Mouse (Mus musculus) gastrocnemius, adult 8-10 months (tissue): Measurements from ENCODE around the gene Olfr318. TPM values are rescaled to one million over a fixed set of nuclear protein-coding genes. Genes with fewer than 3 reads are reported as not detected.
"Not testable (repeated sequence)": the region's sequence is repeated elsewhere in the genome, so short reads cannot be mapped to it uniquely, and the experiment has no call there.

Source experiments
- DNase-seq, 2 experiments: peaks; one replicate each; pipeline ENCODE4 v3.0.0; 2022; ENCODE audit warnings: low spot score in 2 of 2
- total RNA-seq, 4 experiments: library from RNA; stranded (reverse); gene quantifications; 2 replicates each; pipeline ENCODE4 v1.2.4; 2022

Gene Olfr318
- not detected for total RNA-seq

DNA sequence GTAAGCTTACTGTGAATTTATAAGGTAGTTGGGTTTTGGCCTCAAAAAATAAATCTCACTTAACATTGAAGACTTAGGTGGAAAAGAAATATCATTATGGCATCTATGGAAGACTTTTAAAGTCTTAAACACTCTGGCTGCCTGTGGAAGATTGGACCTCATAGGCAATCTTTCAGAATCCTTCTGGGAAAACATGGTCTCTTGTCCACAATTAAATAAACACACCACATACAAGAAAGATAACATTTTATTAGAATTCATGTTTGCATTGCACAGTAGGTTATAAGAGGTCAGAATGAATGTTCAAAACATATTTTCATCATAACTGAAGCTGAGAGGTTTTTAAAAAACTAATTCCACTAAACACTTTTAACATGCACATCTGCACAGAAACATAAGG, at the start of gene Olfr318:
Olfr318 (minus strand) TSS at position 101 of the 400 bp plus-strand sequence.
- DNase-seq = no peak

DNA sequence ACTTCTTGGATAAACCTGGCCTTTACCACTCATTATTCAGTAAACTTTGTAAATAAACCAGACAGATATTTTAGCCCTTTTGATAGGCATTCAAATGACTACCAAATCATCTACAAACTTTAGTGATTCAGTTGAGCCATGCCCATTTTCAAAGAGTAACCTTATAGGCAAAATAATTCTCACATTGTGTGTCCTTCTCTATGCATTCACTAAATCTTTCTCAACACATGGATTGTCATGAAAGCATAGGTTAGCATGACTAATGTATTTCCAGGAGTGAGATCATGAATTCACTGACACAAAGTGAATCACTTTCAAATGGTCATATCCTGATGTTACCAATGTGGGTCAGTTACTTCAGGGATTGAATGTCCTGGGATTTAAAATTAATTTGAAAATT, 49.1 kb upstream of the Olfr318 start, which contains the start of gene Olfr315:
Olfr315 (plus strand) TSS at position 301 of the 400 bp plus-strand sequence.
- no peak for DNase-seq

DNA sequence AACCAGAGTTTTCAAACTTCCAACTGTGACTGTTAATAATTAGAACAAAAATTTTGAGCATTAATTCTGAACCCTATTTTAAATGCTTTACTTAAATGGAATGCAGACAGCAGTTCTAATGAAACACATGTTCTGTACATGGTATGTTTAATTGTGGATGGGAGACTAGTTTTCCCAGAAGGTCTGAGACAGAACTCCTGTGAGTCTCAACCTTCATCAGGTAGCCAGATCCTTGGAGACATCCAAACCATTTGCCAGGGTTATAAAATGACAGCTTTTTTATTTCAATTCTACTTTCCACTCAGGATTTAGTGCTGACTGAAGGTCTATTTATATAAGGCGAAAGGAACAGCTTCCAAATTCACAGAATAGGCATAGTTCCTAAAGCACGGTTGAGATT, 28.6 kb upstream of the Olfr318 start, which contains the start of gene Olfr316:
Olfr316 (plus strand) TSS at position 301 of the 400 bp plus-strand sequence.
- no peak for DNase-seq

- not testable (repeated sequence) for DNase-seq
These were observed 27.3 kb upstream of the Olfr318 start for GRCm38 (mm10) chr11:58751096-58751495.

DNA sequence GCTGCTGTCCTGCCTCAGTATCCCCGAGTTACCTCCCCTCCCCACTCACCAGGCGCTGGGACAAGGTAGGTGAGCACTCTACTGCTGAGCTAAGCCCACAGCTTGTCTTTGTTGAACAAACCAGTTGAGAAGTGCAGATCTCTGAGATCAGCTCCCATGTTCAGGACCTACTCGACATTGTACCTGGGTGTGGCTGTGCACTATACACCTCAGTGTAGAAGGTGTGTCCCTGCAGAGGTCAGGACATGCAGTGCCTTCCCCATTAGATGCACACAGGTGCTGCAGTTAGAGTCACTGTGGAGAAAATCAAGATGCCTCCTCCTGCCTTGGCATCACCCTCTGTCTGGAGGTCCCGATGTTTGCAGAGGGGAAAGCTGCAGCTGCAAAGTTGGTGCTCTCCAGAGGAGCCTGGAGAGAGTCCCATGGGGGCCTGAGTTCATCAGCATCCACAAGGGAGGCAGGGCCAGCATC, 15.0 kb upstream of the Olfr318 start, which contains the start of gene Olfr317:
Olfr317 (minus strand) TSS at position 421 of the 471 bp plus-strand sequence.
- no peak for DNase-seq

DNA sequence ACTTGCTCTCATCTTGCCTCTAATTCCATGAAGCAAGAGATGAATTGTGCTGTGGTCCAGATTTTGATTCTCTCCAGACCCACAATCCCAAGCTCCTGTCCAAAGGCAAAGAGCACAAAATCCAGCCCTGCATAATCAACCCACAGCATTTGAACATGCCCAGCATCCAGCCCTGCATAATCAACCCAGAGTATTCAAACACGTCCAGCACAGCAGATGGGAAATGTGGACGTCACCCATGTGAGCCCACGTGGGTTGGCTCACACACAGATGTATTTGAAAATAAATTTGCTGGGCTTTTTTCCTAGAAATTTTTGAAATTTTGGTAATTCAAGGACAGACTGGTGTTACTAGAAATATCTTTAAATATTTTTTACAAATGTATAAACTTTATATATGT, 9.6 kb upstream of the Olfr318 start:
- no peak for DNase-seq

DNA sequence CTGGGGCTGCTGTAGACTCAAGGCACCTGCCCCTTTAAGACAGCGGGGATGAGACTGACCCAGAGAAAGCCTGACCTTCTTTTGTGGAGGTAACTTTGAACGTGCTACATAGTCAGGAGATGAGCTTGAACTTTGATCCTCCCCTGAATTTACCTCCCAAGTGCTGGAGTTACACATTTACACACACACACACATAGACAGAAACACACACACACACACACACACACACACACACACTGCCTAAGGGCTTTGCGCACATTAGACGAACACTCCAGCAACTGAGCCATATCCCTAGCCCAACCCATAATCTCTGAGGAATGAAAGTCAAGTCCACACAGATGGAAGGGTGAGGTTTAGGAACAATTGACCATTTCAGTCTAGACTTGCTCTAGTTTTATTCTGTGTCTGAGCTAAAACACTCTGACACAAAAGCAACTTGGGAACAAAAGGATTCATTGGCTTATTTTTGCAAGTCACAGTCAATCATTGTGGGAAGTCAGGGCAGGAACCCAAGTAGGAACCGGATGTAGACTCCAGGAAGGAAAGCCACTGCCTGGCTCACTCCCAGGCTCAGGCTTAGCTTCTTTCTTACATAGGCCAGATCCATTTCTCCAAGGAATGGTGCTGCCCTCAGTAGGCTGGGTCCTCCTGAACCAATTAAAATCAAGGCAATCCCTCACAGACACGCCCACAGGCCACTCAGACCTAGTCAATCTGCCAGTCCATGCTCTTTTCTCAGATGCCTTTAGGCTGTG, 4.3 kb upstream of the Olfr318 start:
- DNase-seq = not testable (repeated sequence)

- no peak for DNase-seq
These were observed 4.1 kb downstream of the Olfr318 start for GRCm38 (mm10) chr11:58719701-58720100.

- not testable (repeated sequence) for DNase-seq
These were observed 6.1 kb downstream of the Olfr318 start for GRCm38 (mm10) chr11:58717723-58718122.

- no peak for DNase-seq
These were observed 14.7 kb downstream of the Olfr318 start for GRCm38 (mm10) chr11:58709086-58709485.

DNA sequence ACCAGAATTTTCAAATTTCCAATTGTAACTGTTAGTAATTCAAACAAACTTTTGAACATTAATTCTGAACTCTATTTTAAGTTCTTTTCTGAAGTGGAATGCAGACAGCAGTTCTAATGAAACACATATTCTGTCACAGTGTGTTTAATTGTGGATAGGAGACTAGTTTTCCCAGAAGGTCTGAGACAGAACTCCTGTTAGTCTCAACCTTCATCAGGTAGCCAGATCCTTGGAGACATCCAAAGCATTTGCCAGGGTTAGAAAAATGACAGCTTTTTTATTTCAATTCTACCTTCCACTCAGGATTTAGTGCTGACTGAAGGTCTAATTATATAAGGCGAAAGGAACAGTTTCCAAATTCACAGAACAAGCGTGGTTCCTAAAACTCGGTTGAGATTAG, 25.0 kb downstream of the Olfr318 start, which contains the start of gene Olfr319:
Olfr319 (plus strand) TSS at position 301 of the 400 bp plus-strand sequence.
- no peak for DNase-seq

GRCm38 (mm10) chr11:58680799-58681198, 43.0 kb downstream of the Olfr318 start, which contains the start of gene Olfr320:
TSS of gene Olfr320 (plus strand) at chr11:58681099.
- DNase-seq = no peak

GRCm38 (mm10) chr11:58671825-58672224, 52.0 kb downstream of the Olfr318 start:
- no peak for DNase-seq

DNA sequence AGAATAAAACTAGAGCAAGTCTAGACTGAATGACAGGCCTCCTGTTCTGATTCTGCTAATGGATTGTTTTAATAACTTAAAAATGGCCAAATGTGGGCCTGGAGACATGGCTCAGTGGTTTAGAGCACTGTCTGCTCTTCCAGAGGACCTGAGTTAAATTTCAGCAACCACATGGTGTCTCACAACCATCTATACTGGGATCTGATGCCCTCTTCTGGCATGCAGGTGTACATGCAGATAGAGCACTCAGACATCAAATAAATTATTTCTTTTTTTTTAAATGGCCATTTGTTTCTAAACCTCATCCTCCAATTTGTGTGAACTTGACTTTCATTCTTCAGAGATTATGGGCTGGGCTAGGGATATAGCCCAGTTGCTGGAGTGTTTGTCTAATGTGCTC, 54.6 kb downstream of the Olfr318 start:
- DNase-seq = no peak

Other genes starting within 250 kb of the Olfr318 start
- not detected for gene Olfr332, start 231.5 kb downstream of the Olfr318 start, total RNA-seq
- not detected for gene Olfr331, start 221.4 kb downstream of the Olfr318 start, total RNA-seq
- gene Olfr330, start 189.2 kb downstream of the Olfr318 start, total RNA-seq = not detected
- gene Olfr329-ps, start 177.6 kb downstream of the Olfr318 start, total RNA-seq = not detected
- gene Olfr328, start 168.4 kb downstream of the Olfr318 start, total RNA-seq = not detected
- not detected for gene Olfr224, start 153.5 kb downstream of the Olfr318 start, total RNA-seq
- not detected for gene Olfr325, start 146.3 kb downstream of the Olfr318 start, total RNA-seq
- gene Olfr324, start 128.9 kb downstream of the Olfr318 start, total RNA-seq = not detected
- gene 2210407C18Rik, start 107.9 kb downstream of the Olfr318 start, total RNA-seq = not detected
- not detected for gene Olfr323, start 93.5 kb downstream of the Olfr318 start, total RNA-seq
- gene Trim58, start 83.5 kb downstream of the Olfr318 start, total RNA-seq = not detected
- not detected for gene Olfr322, start 65.2 kb downstream of the Olfr318 start, total RNA-seq
- gene Olfr320, start 42.9 kb downstream of the Olfr318 start, total RNA-seq = not detected
- not detected for gene Olfr319, start 24.9 kb downstream of the Olfr318 start, total RNA-seq
- not detected for gene Olfr317, start 15.2 kb upstream of the Olfr318 start, total RNA-seq
- not detected for gene Olfr316, start 28.7 kb upstream of the Olfr318 start, total RNA-seq
- not detected for gene Olfr315, start 49.2 kb upstream of the Olfr318 start, total RNA-seq
- gene Olfr314, start 58.9 kb upstream of the Olfr318 start, total RNA-seq = not detected
- not detected for gene Fam183b, start 77.9 kb upstream of the Olfr318 start, total RNA-seq
- gene Olfr313, start 91.0 kb upstream of the Olfr318 start, total RNA-seq = not detected
- gene Olfr312, start 105.2 kb upstream of the Olfr318 start, total RNA-seq = not detected
- not detected for gene Olfr311, start 115.2 kb upstream of the Olfr318 start, total RNA-seq
- under 1 TPM; 0.22 to 0.54 (median 0.36) TPM for gene Gm12258, start 123.1 kb upstream of the Olfr318 start, total RNA-seq
- 1 to 10 TPM; 1.2 to 2.5 (median 1.6) TPM for gene 2810021J22Rik, start 143.2 kb upstream of the Olfr318 start, total RNA-seq
- 1 to 10 TPM; 2.6 to 4.8 (median 4.1) TPM for gene Zfp39, start 180.2 kb upstream of the Olfr318 start, total RNA-seq
- gene Btnl10, start 193.9 kb upstream of the Olfr318 start, total RNA-seq = not detected
- 100 to 1,000 TPM in 2 of 4 experiments, 10 to 100 TPM in 2; 97.5 to 116 (median 100) TPM for gene Rnf187, start 214.9 kb upstream of the Olfr318 start, total RNA-seq
- gene Hist3h2ba, start 224.9 kb upstream of the Olfr318 start, total RNA-seq = 1 to 10 TPM in 1 of 4 experiments, under 1 TPM in 1, not detected in 2; 0.52 to 1.2 TPM
- 10 to 100 TPM in 3 of 4 experiments, 1 to 10 TPM in 1; 8.9 to 14.8 (median 11.5) TPM for gene Hist3h2a, start 230.7 kb upstream of the Olfr318 start, total RNA-seq
- under 1 TPM; 0.08 to 0.31 (median 0.20) TPM for gene Trim17, start 230.7 kb upstream of the Olfr318 start, total RNA-seq